Mouse (Mus musculus) MEL (cell line): ENCODE measurements around the gene Akp3. TPM values are rescaled to one million over a fixed set of nuclear protein-coding genes. Genes with fewer than 3 reads are reported as not detected.

Experiments used
- DNase-seq: peaks from one replicate; pipeline ENCODE4 v3.0.0; 2011; ENCODE audit warnings: low read depth, low spot score
- H3K27ac ChIP-seq: 2 replicates; pipeline ENCODE4 v1.5.1; 2012; ENCODE audit warnings: low read depth, mild to moderate bottlenecking, control low read depth, low read length, moderate library complexity; ENCODE audit not compliant: control insufficient read depth
- H3K27me3 ChIP-seq, 2 experiments: fragments of 150-350 bp in 1 of 2; sonication (generic) in 1 of 2; 2 replicates each; pipeline ENCODE4 v1.6.1; 2012; ENCODE audit warnings: low read length in 2 of 2, mild to moderate bottlenecking in 2 of 2, improper control_type of control experiment in 1 of 2, moderate library complexity in 1 of 2; ENCODE audit not compliant: insufficient read depth in 2 of 2, control insufficient read depth in 1 of 2
- H3K36me3 ChIP-seq, 2 experiments: 2 replicates each; pipeline ENCODE4 v1.6.1; 2012 to 2014; ENCODE audit warnings: low read length in 2 of 2, improper control_type of control experiment in 1 of 2, inconsistent platforms in 1 of 2, mild to moderate bottlenecking in 1 of 2; ENCODE audit not compliant: insufficient read depth in 2 of 2, control insufficient read depth in 1 of 2
- H3K4me1 ChIP-seq, 2 experiments: fragments of 150-350 bp in 1 of 2; sonication (generic) in 1 of 2; 2 replicates each; pipeline ENCODE4 v1.6.1; 2012; ENCODE audit warnings: low read length in 2 of 2, improper control_type of control experiment in 1 of 2, mild to moderate bottlenecking in 1 of 2; ENCODE audit not compliant: insufficient read depth in 2 of 2, control insufficient read depth in 1 of 2
- H3K4me3 ChIP-seq, 2 experiments: fragments of 150-350 bp in 1 of 2; sonication (generic) in 1 of 2; 2 replicates each; pipeline ENCODE4 v1.5.1; 2012; ENCODE audit warnings: low read depth in 2 of 2, low read length in 2 of 2, mild to moderate bottlenecking in 2 of 2, moderate library complexity in 2 of 2, control low read depth in 1 of 2, improper control_type of control experiment in 1 of 2; ENCODE audit not compliant: control insufficient read depth in 1 of 2, insufficient read depth in 1 of 2
- H3K79me2 ChIP-seq: 2 replicates; pipeline ENCODE4 v1.6.1; 2012; ENCODE audit warnings: mild to moderate bottlenecking, low read length, moderate library complexity; ENCODE audit not compliant: control insufficient read depth, poor library complexity, insufficient read depth
- H3K9ac ChIP-seq: 2 replicates; pipeline ENCODE4 v1.6.1; 2012; ENCODE audit warnings: low read depth, mild to moderate bottlenecking, control low read depth, low read length, moderate library complexity; ENCODE audit not compliant: control insufficient read depth, poor library complexity, severe bottlenecking
- H3K9me3 ChIP-seq: fragments of 150-350 bp; sonication (generic); replicated peaks from 2 replicates; pipeline ENCODE4 v1.6.1; 2012; ENCODE audit warnings: mild to moderate bottlenecking, low read length, improper control_type of control experiment, moderate library complexity; ENCODE audit not compliant: insufficient read depth
- CHD2 ChIP-seq: IDR thresholded peaks from 2 replicates; pipeline ENCODE4 v1.6.1; 2011; ENCODE audit warnings: low read length, improper control_type of control experiment
- CTCF ChIP-seq, 3 experiments: IDR thresholded peaks in 2 of 3; conservative IDR thresholded peaks in 1 of 3; 2 replicates each; pipeline ENCODE4 v1.5.1; 2011 to 2012; ENCODE audit warnings: low read length in 3 of 3, low read depth in 2 of 3, mild to moderate bottlenecking in 2 of 3, improper control_type of control experiment in 1 of 3, inconsistent platforms in 1 of 3, mixed read lengths in 1 of 3, moderate library complexity in 1 of 3; ENCODE audit not compliant: control insufficient read depth in 1 of 3, insufficient read depth in 1 of 3, poor library complexity in 1 of 3, severe bottlenecking in 1 of 3
- ETS1 ChIP-seq: IDR thresholded peaks from 2 replicates; pipeline ENCODE4 v1.6.1; 2012; ENCODE audit warnings: low read depth, mild to moderate bottlenecking, inconsistent platforms, low read length, improper control_type of control experiment, moderate library complexity
- GABPA ChIP-seq: IDR thresholded peaks from 2 replicates; pipeline ENCODE4 v1.6.1; 2012; ENCODE audit warnings: low read depth, mild to moderate bottlenecking, inconsistent platforms, low read length, improper control_type of control experiment, moderate library complexity
- HCFC1 ChIP-seq: IDR thresholded peaks from 2 replicates; pipeline ENCODE4 v1.6.1; 2012; ENCODE audit warnings: low read depth, mild to moderate bottlenecking, inconsistent platforms, low read length, improper control_type of control experiment, moderate library complexity
- MAZ ChIP-seq: IDR thresholded peaks from 2 replicates; pipeline ENCODE4 v1.6.1; 2012; ENCODE audit warnings: low read depth, mild to moderate bottlenecking, inconsistent platforms, low read length, improper control_type of control experiment
- MXI1 ChIP-seq: IDR thresholded peaks from 2 replicates; pipeline ENCODE4 v1.6.1; 2011; ENCODE audit warnings: mild to moderate bottlenecking, low read depth, low read length, improper control_type of control experiment
- POLR2AphosphoS5 ChIP-seq: IDR thresholded peaks from 2 replicates; pipeline ENCODE4 v1.6.1; 2012; ENCODE audit warnings: low read depth, borderline replicate concordance, mild to moderate bottlenecking, inconsistent platforms, low read length, moderate library complexity, mixed read lengths
- RAD21 ChIP-seq: IDR thresholded peaks from 2 replicates; pipeline ENCODE4 v1.6.1; 2011; ENCODE audit warnings: mild to moderate bottlenecking, low read depth, low read length, improper control_type of control experiment
- SIN3A ChIP-seq: IDR thresholded peaks from 2 replicates; pipeline ENCODE4 v1.6.1; 2012; ENCODE audit warnings: low read length, improper control_type of control experiment, inconsistent platforms
- SMC3 ChIP-seq: IDR thresholded peaks from 2 replicates; pipeline ENCODE4 v1.6.1; 2011; ENCODE audit warnings: low read depth, low read length, improper control_type of control experiment
- TAL1 ChIP-seq: IDR thresholded peaks from 2 replicates; pipeline ENCODE4 v1.6.1; 2012; ENCODE audit warnings: mild to moderate bottlenecking, inconsistent platforms, low read length, moderate library complexity, mixed read lengths
- UBTF ChIP-seq: IDR thresholded peaks from 2 replicates; pipeline ENCODE4 v1.6.1; 2012; ENCODE audit warnings: low read depth, mild to moderate bottlenecking, inconsistent platforms, low read length, improper control_type of control experiment, moderate library complexity, borderline replicate concordance; ENCODE audit not compliant: insufficient read depth
- ZC3H11A ChIP-seq: IDR thresholded peaks from 2 replicates; pipeline ENCODE4 v1.6.1; 2012; ENCODE audit warnings: low read depth, mild to moderate bottlenecking, inconsistent platforms, low read length, improper control_type of control experiment
- ZKSCAN1 ChIP-seq: IDR thresholded peaks from 2 replicates; pipeline ENCODE4 v1.6.1; 2012; ENCODE audit warnings: low read depth, mild to moderate bottlenecking, inconsistent platforms, low read length, improper control_type of control experiment, moderate library complexity
- ZMIZ1 ChIP-seq: IDR thresholded peaks from 2 replicates; pipeline ENCODE4 v1.6.1; 2012; ENCODE audit warnings: low read depth, mild to moderate bottlenecking, inconsistent platforms, low read length, improper control_type of control experiment, moderate library complexity
- ZNF384 ChIP-seq: IDR thresholded peaks from 2 replicates; pipeline ENCODE4 v1.6.1; 2012; ENCODE audit warnings: low read depth, mild to moderate bottlenecking, inconsistent platforms, low read length, improper control_type of control experiment
- polyA plus RNA-seq, 2 experiments: library from polyadenylated mRNA; stranded (reverse) in 1 of 2; unstranded in 1 of 2; fragments of >175 nt in 1 of 2; fragments of >200 nt in 1 of 2; gene quantifications; 2 replicates each; pipeline versions ENCODE4 v1.2.1 to v1.2.4; 2012; ENCODE audit warnings: low replicate concordance in 2 of 2, low read depth in 1 of 2; ENCODE audit not compliant: insufficient read length in 2 of 2, insufficient read depth in 1 of 2, missing spikeins in 1 of 2
- total RNA-seq: library from RNA; depleted of rRNA; stranded (reverse); fragments of 300-350 nt; gene quantifications from 2 replicates; pipeline ENCODE4 v1.2.3, GENCODE M21; 2012

Gene Akp3
- total and polyA plus RNA-seq, 3 experiments = 0.04 TPM; not detected in 2

- no peak for DNase-seq
- Histone ChIP-seq H3K27me3 (peaks cover 2 to 4% of the 10 kb centered on the region in 2 experiments; a peak in 2 of 4 replicates), H3K27ac (no peak overlapping the region), H3K79me2 (no peaks in the 10 kb centered on the region), H3K36me3 (peaks cover 0 to 1% of the 10 kb centered on the region in 2 experiments; a peak in 1 of 4 replicates), H3K4me3 (no peak overlapping the region), H3K4me1 (peaks cover 0 to 1% of the 10 kb centered on the region in 2 experiments; a peak in 1 of 4 replicates), H3K9me3 (no peaks in the 10 kb centered on the region), H3K9ac (no peak overlapping the region)
- no peak for TF ChIP-seq SIN3A
- TF ChIP-seq SMC3 = no peak
Measured at GRCm38 (mm10) chr1:87170458-87170857, 45.7 kb downstream of the Akp3 start.

DNA sequence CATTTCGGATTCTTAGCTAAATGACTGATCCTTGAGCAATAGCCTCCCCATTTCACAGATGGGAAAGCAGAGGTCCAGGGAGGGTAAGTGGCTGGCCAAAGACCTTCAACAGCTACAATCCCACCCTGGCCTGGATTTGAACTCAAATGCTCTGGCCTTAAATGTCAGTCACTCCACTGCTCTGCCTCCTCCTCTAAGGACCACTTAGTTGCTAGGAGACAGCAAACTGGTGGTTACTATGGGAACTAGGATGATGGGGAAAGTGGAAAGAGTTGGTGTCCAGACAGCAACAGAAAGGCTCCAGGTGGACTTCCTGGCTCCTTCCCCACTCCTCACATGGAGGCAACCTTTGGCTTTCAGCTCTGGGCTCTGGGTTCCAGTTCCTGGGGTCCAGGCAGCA is 46.5 kb downstream of the Akp3 start:
- H3K4me3 ChIP-seq = no peak overlapping the region
- H3K9me3 ChIP-seq = no peaks in the 10 kb centered on the region
- H3K36me3 ChIP-seq = peaks cover 0 to 5% of the 10 kb centered on the region in 2 experiments; a peak in 2 of 4 replicates
- H3K27ac ChIP-seq = no peak overlapping the region
- no peak for TF ChIP-seq UBTF
- TF ChIP-seq MXI1 = no peak
- TF ChIP-seq CHD2 = no peak
- TF ChIP-seq ZC3H11A = no peak
- no peak for TF ChIP-seq POLR2AphosphoS5
- no peak for TF ChIP-seq RAD21
- no peak for TF ChIP-seq ZMIZ1
- TF ChIP-seq CTCF (IDR thresholded peaks at IDR 0.05 in 2 of 3, conservative IDR thresholded peaks at IDR 0.05 in 1 of 3; ENCODE audit: control insufficient read depth in 1 of 3, insufficient read depth in 1 of 3, low read depth in 2 of 3, low read length in 3 of 3, poor library complexity in 1 of 3, severe bottlenecking in 1 of 3) = no peak
- TF ChIP-seq HCFC1 = no peak
- TF ChIP-seq TAL1 = no peak
- TF ChIP-seq SMC3 = no peak
- TF ChIP-seq GABPA = no peak
- no peak for TF ChIP-seq ETS1
- TF ChIP-seq ZKSCAN1 = no peak
- TF ChIP-seq MAZ = no peak
- no peak for TF ChIP-seq ZNF384
- TF ChIP-seq, all 39 proteins: peak for 0
- DNase-seq = no peak
- Histone ChIP-seq H3K4me1 (peaks cover 0 to 4% of the 10 kb centered on the region in 2 experiments; a peak in 1 of 4 replicates), H3K9ac (no peak overlapping the region), H3K79me2 (no peaks in the 10 kb centered on the region), H3K27me3 (peaks cover 2% of the 10 kb centered on the region in 2 experiments; a peak in 2 of 4 replicates)
